Mouse (Mus musculus): ENCODE measurements around the gene Gm49510.
A peak's percentile ranks its signal among the peaks of the same experiment; 100 is the strongest.
"Not testable (repeated sequence)": the region's sequence is repeated elsewhere in the genome, so short reads cannot be mapped to it uniquely, and the experiment has no call there.

The Gm49510 gene

GRCm38 (mm10) chr15:78877810-78878390 is 21.6 kb upstream of the Gm49510 start:
- DNase-seq (ENCODE audit: extremely low read depth, insufficient read length, low spot score): no peak

DNA sequence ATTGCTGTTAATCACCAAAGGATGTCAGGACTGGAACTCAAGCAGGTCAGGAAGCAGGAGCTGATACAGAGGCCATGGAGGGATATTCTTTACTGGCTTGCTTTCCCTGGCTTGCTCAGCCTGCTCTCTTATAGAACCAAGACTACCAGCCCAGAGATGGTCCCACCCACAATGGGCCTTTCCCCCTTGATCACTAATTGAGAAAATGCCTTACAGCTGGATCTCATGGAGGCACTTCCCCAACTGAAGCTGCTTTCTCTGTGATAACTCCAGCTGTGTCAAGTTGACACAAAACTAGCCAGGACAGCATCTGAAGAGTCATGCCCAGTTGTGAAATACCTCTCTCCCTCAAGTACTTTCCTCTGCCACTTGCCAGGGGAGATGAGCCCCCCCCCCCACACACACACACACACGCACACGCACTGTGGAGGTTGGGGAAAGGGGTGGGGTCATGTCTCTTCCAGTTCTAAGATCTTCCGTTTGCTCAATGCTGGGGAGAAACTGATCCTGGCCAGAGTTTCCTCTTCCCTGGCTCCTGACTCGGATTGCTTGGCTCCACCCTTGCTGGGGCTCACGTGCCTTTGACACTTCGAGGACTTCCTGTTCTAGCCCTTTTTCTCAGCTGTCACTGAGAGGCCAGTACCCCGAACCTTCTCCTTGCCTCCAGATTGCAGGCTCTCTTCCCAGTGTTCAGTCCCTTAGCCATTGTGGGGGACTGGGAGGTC is 20.5 kb upstream of the Gm49510 start:
- DNase-seq (ENCODE audit: extremely low read depth, insufficient read length, low spot score): not testable (repeated sequence)

- no peak for DNase-seq (ENCODE audit: extremely low read depth, insufficient read length, low spot score)
Measured at GRCm38 (mm10) chr15:78880432-78880831, 19.0 kb upstream of the Gm49510 start.

DNA sequence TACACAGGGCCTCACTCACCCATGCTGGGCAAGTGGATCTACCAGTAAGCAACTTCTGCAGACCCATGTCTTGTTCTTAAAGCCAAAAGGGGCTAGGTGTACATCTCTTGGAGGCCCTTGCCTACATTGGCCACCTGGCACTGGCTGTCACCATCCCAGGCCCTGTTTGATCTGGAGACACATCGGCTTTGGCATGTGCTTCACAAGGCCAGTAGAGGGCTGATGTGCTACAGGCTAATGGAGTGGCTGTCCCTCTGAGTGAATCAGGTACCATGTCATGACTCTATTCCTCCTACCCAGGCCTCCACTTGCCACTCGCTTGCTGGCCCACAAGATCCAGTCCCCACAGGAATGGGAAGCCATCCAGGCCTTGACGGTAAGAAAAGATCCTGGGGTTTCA is 17.6 kb upstream of the Gm49510 start:
- no peak for DNase-seq (ENCODE audit: extremely low read depth, insufficient read length, low spot score)

DNA sequence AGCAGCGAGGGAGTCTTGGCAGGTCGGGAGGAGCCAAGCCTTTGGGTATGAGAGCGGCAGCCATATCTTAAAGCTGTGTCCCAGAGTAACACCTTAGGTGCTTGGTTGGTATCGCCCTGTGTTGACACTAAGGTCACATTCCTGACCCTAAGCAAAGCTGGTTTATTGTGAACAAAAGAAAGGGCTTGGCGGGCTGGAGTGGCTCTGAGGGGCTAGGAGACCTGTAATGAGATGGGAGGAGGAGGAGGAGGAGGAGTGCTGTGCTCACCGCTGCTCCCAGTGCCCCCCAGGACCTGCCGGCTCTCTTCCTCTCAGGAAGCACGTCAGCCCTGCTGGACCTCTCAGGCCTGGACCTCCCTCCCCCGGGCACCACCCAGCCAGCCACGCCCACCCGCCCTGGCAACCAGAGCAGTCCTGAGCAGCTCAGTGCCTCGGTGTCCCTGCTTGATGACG is 10.0 kb upstream of the Gm49510 start:
- DNase-seq (ENCODE audit: extremely low read depth, insufficient read length, low spot score): no peak

DNA sequence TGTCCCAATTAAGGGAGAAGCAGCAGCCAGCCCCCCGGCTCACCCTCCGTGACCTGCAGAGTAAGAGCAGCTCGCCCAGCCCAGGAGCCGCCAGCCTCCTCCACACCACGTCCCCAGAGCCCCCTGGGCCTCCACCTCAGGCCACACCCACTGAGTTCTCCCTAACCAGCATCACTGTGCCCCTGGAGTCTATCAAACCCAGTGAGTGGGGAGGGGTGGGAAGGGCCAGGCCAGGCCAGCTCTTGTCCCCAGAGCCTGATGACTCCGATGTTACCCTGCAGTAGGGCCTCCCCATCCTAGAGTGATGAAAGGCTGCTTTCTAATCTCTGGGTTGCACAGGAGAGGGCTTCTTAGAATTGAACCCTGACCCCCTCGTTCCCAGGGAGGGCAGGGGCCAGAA is 7.0 kb upstream of the Gm49510 start:
- no peak for DNase-seq (ENCODE audit: extremely low read depth, insufficient read length, low spot score)

DNA sequence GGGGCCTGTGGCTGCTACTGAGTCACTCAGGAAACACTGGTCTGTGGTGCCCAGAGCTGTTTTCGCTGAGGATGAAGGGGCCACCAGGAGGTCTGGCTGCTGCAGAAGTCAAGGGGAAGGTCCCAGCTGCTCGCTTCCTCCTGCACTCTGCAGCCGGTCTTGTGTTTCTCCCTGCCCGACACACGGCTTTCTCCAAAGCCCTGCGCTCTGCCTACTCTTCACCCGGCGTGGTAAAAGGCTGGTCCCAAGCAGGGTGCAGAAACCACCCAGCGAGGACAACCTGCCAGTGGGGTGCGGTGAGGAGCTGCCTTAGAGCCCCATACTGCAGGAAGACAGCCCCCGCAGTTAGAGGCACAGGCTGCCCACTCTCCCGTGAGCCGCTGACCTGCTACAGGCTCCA is 4.7 kb upstream of the Gm49510 start:
- DNase-seq (ENCODE audit: extremely low read depth, insufficient read length, low spot score): no peak

- no peak for DNase-seq (ENCODE audit: extremely low read depth, insufficient read length, low spot score)
Measured at GRCm38 (mm10) chr15:78895741-78896140, 3.7 kb upstream of the Gm49510 start.

DNA sequence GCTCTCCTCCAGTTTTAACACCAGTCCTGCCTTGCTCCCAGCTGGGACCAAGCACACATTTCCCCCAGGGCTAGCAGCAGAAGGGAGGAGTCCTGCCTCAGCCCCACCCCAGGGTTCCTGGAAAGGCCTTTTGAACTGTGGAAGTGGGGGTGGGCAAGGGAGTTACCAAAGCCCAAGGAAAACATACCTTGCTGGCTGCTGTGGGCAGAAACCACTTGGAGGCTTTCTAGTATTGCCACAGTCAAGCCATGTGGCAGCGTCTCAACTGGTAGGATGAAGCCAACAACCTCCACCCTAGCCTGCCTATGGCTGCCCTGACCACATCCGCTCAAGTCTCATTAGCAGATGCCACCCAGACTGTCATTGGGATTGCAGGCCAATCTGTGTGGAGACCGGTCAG is 3.3 kb upstream of the Gm49510 start:
- peak; percentile 67 for DNase-seq (ENCODE audit: extremely low read depth, insufficient read length, low spot score)

DNA sequence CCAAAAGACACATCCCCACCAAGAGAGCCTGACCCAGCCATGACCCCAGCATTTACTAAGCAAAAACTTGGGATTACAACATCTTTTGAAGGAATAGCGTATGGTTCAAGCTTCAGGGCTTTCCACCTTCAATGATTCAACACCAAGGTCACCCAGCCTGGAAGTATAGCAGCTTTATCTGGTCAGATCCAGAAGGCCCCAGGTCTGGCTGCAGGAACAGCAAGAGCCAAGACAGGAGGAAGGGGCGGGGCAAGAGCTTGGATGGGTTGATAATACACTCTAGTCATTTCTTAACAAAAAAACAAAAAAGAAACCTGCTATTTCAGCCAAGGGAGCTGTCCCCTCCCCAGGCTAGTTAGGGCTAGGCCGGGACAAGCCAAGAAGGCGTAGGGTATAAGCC is 2.0 kb upstream of the Gm49510 start:
- DNase-seq (ENCODE audit: extremely low read depth, insufficient read length, low spot score): no peak

DNA sequence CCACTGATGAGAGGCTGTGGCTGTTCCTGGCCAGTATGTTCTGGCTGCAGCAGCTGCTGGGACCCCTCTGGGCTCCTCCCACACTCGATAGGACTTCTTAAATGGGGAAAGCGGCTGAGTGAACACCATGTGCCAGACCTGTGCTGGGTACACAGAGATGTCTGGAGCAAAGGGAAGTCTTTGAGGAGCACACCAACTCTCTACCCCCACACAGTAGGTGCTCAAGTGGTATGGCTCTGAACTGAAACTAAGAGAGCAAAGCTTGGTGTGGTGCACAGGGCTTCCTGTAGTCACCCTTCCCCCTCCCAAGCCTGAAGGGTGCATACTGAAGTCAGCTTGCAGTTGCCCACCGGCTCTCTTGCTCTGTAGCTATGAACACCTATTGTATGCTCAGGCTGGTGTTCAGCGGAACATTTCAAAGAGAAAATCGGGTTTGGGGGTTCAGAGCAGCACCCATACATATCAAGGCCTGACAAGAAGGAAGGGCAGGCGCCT is 913 bp upstream of the Gm49510 start:
- DNase-seq (ENCODE audit: extremely low read depth, insufficient read length, low spot score): no peak

DNA sequence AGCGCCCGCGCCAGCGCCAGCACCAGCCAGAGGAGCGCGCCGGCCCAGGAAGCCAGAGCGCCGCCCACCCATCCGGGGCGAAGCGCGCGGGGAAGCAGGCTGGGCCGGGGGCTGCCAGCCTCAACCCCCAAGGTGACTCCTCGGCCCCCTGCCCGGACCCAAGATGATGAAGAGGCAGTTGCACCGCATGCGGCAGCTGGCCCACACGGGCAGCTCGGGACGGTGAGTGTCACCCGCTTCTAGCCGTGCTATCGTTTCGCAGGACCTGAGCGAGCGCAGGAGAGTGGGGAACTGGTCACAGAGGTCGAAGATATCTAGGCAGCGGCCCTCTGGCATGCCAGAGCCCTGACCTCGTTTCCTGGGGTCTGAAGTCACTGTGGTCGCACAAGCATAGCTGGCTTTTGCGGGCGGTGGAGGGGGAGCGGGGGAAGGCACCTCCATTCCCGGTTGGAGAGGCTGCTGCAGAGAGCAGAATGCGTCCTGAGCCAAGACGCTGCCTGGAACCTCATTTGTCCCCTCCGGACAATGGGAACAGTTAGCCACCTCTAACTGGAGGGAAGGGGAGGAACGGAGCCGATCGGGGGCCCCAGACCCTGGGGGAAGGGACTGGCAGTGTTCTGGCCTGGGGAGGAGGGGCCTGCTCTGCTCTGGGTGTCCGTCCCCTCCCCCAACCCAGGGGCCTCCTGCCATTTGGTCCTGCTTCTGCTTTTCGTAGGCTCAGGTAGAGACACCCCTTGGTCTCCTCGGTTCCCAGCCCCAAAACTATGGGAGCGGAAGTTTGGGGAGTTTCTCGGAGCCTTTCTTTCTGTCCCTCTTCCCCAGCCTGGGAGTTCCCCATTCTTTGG is 495 bp downstream of the Gm49510 start, which contains the start of gene Sh3bp1:
Sh3bp1 (plus strand) TSS at position 29 of the 845 bp plus-strand sequence.
- DNase-seq (ENCODE audit: extremely low read depth, insufficient read length, low spot score): peak; percentile 82

- DNase-seq (ENCODE audit: extremely low read depth, insufficient read length, low spot score): peak; percentile 61
Measured at GRCm38 (mm10) chr15:78900585-78901421, 1.3 kb downstream of the Gm49510 start.

DNA sequence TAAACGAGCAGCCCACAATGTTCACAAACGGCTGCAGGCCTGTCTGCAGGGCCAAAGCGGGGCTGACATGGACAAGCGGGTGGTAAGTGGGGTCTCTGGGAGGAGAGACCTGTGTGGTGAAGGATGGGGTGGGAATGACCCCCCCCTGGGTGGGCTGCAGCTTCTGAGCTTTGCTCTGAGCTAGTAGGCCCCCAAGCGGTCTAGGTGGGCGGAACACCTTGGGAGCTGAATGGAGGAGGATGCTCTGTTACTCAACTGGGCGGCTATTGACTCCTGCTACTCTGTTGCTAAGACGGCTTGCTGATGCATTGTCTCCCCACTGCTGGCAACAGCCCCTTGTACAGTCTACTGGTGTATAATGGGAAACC is 1.9 kb downstream of the Gm49510 start:
- DNase-seq (ENCODE audit: extremely low read depth, insufficient read length, low spot score): no peak

- DNase-seq (ENCODE audit: extremely low read depth, insufficient read length, low spot score): peak; percentile 63
Measured at GRCm38 (mm10) chr15:78903243-78903642, 3.8 kb downstream of the Gm49510 start.

GRCm38 (mm10) chr15:78908399-78908798 is 8.9 kb downstream of the Gm49510 start:
- no peak for DNase-seq (ENCODE audit: extremely low read depth, insufficient read length, low spot score)

DNA sequence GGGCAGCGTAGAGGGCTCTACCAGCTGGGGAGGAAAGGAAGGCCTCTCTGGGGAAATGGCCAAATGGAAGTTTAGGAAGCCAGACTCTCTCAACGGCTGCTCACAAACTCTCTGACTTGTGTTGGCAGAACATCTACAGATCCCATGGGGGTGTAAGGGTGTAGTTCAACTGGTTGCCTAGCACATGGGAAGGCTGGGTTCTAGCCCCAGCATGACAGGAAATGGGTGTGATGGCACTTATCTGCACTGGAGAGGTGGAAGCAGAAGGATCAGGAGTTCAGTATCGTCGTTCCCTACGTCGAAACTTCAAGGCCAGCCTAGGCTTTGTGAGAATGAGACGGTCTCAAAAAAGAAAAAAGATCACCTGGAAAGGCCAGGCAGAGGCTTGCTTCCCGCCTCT is 9.5 kb downstream of the Gm49510 start:
- DNase-seq (ENCODE audit: extremely low read depth, insufficient read length, low spot score): no peak

- DNase-seq (ENCODE audit: extremely low read depth, insufficient read length, low spot score): no peak
Measured at GRCm38 (mm10) chr15:78912040-78912439, 12.6 kb downstream of the Gm49510 start.

- DNase-seq (ENCODE audit: extremely low read depth, insufficient read length, low spot score): no peak
Measured at GRCm38 (mm10) chr15:78913632-78914090, 14.2 kb downstream of the Gm49510 start, which contains the start of gene Pdxp. Pdxp (plus strand) TSS chr15:78913919.

- no peak for DNase-seq (ENCODE audit: extremely low read depth, insufficient read length, low spot score)
Measured at GRCm38 (mm10) chr15:78914091-78914822, 14.8 kb downstream of the Gm49510 start.
